Mouse (Mus musculus) gonadal fat pad, adult 2 months (tissue): ENCODE results near the gene Rhd. TPM values are rescaled to one million over a fixed set of nuclear protein-coding genes. Genes with fewer than 3 reads are reported as not detected.

Experiments used
- DNase-seq: peaks from one replicate; pipeline ENCODE4 v3.0.0-alpha.2; 2012; ENCODE audit warnings: low read depth
- polyA plus RNA-seq: library from polyadenylated mRNA; depleted of rRNA; stranded (reverse); fragments of >200 nt; gene quantifications from 2 replicates; pipeline ENCODE4 v1.2.3, GENCODE M21; 2012; rRNA removed

The Rhd gene
- polyA plus RNA-seq, 1 experiment, result 0.22 TPM

- DNase-seq, result no peak
These were observed 66.5 kb downstream of the Rhd start, which contains the start of gene Syf2 for GRCm38 (mm10) chr4:134930684-134931481. Gene Syf2 (plus strand): TSS chr4:134930898.

GRCm38 (mm10) chr4:134937240-134938176 is 73.2 kb downstream of the Rhd start:
- no peak for DNase-seq

- no peak for DNase-seq
These were observed 75.6 kb downstream of the Rhd start for GRCm38 (mm10) chr4:134939900-134940299.

- no peak for DNase-seq
These were observed 79.6 kb downstream of the Rhd start for GRCm38 (mm10) chr4:134943758-134944538.

Other genes starting within 250 kb of the Rhd start
- 5.7 and 8.0 TPM in 2 replicates for gene Man1c1, start 160.2 kb upstream of the Rhd start, polyA plus RNA-seq
- gene Ldlrap1, start 96.5 kb upstream of the Rhd start, polyA plus RNA-seq, result 13.7 and 17.2 TPM in 2 replicates
- 14.9 and 18.5 TPM in 2 replicates for gene Maco1, start 11.2 kb upstream of the Rhd start, polyA plus RNA-seq
- 130 and 139 TPM in 2 replicates for gene Tmem50a, start 50.5 kb downstream of the Rhd start, polyA plus RNA-seq
- 412 and 485 TPM in 2 replicates for gene Rsrp1, start 59.1 kb downstream of the Rhd start, polyA plus RNA-seq
- 23.6 and 30.6 TPM in 2 replicates for gene Syf2, start 66.4 kb downstream of the Rhd start, polyA plus RNA-seq